Mouse (Mus musculus) ovary, postnatal 14 days (tissue): ENCODE measurements around the gene Slc7a11.

ENCODE experiments used
- DNase-seq: peaks from one replicate; pipeline ENCODE4 v3.0.0; 2022; ENCODE audit warnings: low spot score

Slc7a11 gene

DNA sequence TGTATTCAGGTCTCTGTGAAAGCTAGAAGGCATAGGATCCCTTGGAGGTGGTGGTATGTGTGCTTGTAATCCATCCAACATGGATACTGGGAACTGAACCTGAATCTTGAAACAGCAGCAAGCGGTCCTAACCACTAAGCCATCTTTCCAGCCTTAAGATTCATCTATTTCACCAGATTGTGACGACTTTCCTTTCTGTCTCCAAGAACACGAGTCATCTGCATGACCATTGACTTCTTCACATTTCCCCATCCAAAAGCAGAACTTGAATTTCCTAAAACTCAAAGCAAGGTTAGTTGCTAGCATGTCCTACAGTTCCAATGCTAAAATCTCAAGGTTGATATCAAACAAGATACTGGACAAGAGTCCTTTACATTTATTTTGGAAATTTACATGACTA lies 37.5 kb downstream of the Slc7a11 start:
- no peak for DNase-seq

GRCm38 (mm10) chr3:50388786-50389185 lies 54.6 kb downstream of the Slc7a11 start:
- DNase-seq = no peak

- DNase-seq = no peak
Observed at GRCm38 (mm10) chr3:50388288-50388687, 55.1 kb downstream of the Slc7a11 start.

- DNase-seq = no peak
Observed at GRCm38 (mm10) chr3:50387280-50387679, 56.1 kb downstream of the Slc7a11 start.

DNA sequence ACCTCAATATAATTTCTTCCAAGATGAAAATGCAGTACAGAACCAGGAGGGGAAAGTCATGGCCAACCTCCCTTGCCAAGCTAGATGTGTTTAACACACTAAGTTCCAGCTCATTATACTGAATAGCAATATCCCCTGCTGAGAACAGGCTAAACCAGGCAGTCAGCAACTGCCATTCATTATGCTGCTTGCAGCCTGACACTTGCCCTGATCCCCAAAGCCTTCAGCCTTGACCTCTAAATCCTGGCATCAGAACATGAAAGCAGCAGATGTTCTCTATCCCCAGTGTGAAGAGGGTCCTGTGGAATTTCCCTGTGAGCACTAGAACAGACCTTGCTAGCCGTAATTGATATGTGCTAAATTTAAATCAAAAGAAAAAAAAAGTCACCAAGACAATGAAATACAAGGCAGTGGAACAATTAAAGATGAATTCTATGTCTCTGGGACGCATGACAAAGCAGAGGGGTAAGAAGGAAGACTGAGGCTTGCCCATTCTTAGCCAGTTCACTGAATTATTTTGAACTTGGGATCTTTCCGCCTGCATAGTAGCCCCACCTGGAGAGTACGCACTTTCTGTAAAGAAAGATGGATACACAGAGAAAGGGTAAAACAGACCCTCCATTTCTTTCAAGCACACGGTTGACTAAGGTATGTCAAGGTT lies 56.7 kb downstream of the Slc7a11 start:
- DNase-seq = no peak

GRCm38 (mm10) chr3:50386066-50386465 lies 57.3 kb downstream of the Slc7a11 start:
- no peak for DNase-seq

- no peak for DNase-seq
Observed at GRCm38 (mm10) chr3:50382729-50383128, 60.7 kb downstream of the Slc7a11 start.

DNA sequence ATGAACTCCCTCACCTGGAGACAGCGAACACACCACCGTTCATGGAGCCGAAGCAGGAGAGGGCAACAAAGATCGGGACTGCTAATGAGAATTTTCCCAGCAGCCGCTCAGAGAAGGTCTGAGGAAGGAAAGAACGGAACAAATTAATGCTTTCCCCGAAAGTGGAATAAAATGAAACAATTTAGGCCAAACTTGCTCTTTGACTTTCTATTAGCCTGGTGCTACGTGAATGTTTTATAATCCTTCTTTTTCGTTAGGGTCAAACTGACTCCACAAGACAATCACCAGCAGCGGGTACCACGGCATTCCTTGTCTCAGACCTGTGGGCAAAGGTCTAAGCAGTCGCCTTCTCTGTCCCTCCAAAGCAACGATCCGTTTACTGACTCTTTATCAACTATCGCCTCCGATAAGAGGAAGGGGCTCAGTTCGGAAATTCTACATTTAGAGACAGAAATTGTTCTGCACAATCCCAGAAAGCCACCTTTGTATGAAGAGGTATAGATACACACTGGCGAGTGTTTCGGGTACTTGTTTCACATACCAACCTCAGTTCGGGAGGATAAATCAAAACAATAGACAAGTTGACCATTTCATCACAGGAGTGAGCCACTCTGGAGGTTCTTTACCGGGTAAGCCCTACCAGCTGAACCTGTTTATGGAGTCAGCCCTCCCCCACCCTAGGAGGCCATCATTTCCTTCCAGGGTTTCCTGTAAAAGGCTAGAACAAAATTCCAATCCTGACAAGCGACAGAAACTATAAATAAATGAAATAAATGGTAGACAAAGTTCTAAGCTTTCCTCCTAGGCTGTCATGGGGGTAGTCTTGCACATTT lies 61.3 kb downstream of the Slc7a11 start:
- peak; percentile 11 for DNase-seq

DNA sequence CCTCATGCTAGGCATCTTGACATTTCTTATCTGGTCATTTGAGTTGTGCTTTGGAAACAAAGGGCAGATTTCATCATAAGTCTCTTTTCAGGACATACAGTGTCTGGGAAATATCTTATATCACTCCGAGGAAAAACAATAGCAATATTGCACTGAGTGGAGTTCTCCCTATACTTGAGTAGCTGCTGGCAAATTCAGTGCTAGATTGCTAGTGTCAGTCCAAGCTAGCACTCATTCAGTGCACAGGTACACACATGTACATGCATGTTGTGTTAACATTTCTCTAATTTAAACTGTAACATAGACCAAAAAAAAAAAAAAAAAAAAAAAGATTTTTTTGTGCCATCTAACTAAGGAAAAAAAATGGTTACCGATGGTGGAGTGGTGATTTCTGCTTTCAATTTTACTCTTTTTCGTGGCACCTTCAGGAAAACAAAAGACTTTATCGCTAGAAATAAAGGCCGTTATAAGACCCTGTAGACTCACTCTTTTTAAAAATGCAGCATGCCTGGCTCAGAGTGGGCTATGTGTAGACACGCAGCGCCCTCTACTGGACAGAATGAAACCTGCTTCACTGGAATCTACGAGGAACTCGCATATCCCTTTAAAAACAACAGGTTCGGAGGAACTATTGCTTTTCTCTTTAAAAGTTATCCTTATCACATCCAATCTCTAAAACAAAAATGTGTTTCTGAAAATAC lies 62.1 kb downstream of the Slc7a11 start:
- peak; percentile 83 for DNase-seq

DNA sequence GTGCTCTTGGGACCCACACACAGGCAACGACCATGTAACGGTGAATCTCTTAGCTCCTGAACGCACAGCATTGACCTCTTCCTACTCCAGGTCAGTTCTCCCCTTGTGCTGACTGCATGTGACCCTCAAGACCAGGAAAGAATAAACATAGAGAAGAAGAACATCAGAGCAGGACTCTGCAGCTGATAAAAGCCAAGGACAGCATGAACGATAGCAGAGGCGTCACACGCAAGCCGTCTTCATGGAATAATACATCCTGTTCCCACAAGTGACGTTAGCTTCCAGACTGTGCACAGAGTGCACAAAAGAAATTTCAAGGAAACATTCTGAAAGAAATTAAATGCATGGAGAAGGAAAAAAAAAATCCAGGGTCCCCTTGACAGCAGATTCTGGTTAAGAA lies 63.5 kb downstream of the Slc7a11 start:
- DNase-seq = no peak

DNA sequence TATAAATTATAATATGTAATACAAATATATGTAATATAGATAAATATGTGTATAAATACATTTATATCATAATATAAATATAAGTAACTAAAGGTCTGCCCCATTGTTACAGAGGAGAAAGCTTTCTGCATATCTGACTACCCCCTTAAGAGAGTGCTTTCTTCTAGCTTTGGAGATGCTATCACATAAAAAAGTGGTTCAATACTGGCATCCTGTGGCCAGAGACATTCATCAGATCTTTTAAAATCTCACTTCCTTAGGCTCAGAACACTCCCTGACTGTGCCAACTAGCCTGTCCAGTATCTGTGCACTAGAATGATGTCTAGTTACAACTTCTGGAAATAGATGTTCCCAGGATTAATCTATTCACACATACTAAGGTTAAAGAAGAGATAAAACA lies 67.9 kb downstream of the Slc7a11 start:
- no peak for DNase-seq

DNA sequence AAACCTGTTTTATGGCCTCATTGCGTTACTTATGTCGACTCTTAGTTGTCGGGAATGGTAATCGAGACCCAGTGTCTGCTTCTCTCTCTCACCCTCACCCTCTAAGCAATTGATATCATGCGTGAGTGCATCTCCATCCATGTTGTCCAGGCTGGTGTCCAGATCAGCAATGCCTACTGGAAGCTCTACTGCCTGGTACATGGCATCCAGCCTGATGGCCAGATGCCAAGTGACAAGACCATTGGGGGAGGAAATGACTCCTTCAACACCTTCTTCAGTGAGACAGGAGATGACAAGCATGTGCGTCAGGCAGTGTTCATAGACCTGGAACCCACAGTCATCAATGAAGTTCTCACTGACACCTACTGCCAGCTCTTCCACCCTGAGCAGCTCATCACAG lies 73.6 kb downstream of the Slc7a11 start:
- no peak for DNase-seq

GRCm38 (mm10) chr3:50367175-50367574 lies 76.2 kb downstream of the Slc7a11 start:
- no peak for DNase-seq

DNA sequence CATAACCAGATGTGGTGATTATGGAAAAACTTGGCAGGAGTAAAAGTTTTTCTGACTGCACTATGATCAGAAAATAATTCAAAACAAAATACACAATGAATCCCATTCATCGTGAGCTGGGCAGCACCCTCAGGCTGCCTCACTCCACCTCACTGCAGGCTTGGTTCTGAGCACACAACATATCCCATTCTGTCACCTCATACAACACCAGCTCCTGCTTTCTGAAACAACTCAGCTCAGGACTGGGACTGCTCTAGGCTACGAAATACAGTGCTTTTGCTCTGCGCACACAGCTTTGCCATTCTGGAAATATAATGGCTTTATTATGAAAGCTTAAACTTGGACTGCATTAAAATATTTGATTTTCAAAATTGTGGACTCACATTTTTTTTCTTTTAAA lies 79.8 kb downstream of the Slc7a11 start:
- DNase-seq = no peak

DNA sequence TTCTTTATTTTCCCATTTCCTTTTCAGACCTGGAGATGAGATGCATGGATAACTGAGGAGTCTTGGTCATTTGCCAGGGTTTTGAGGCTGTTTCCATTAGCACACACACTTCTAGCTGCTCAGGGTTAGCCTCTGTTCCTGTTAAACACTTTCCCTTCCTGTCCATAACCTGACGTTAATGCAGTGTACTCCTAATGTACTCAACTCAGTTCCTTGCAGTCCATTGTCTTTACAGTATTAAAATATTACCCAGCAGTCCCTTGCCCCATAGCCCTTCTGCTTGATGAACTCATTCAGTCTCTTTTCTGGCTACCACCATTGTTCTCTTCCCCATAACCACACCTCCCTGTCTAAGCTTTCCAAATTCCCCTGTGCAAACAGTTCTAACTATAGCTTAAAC lies 96.3 kb downstream of the Slc7a11 start:
- no peak for DNase-seq

GRCm38 (mm10) chr3:50344411-50344810 lies 99.0 kb downstream of the Slc7a11 start:
- DNase-seq = peak; percentile 13

GRCm38 (mm10) chr3:50324524-50324923 lies 118.9 kb downstream of the Slc7a11 start:
- DNase-seq = no peak

GRCm38 (mm10) chr3:50323881-50324280 lies 119.5 kb downstream of the Slc7a11 start:
- no peak for DNase-seq

DNA sequence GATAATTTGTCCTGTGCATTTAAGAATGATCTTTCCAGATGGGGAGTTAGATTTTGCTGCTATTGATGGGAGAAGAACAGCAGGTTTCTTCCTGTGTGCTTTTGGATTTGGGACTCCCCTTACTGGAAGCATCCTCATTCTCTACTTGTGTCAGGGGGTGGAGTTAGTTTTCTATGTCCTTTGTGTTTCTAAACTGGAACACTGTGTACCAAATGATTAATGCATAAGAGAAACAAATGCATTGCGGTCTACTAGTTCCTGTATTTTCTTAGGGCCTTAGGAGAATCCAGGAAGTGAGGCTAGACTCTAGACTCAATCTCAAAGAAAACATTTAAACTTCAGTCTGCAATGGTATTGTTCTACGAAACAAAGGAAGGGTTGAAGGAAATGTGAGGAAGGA lies 122.6 kb downstream of the Slc7a11 start:
- DNase-seq = no peak

GRCm38 (mm10) chr3:50318074-50318473 lies 125.3 kb downstream of the Slc7a11 start:
- DNase-seq = no peak

DNA sequence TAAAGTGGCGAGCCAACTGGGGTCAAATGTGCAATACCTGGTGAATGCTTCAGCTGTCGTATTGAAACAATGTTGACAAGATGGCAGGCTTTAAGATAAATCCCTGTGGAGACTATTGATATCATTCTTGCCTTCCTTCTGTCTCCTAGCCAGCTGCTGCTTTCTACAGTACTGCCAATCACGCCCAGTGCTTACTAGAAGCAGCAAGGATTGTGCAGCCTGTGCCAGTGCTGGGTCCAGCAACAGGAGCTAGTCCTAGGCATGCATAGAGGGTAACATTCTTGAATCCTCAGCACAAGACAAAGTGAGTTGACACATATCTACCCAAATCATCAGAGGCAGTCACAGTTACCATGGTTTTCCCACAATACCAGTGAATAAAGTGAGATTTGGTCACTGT lies 129.6 kb downstream of the Slc7a11 start:
- DNase-seq = no peak

- no peak for DNase-seq
Observed at GRCm38 (mm10) chr3:50307339-50308327, 135.8 kb downstream of the Slc7a11 start.
